Mouse (Mus musculus): ENCODE measurements around the gene Olfr1417.

Olfr1417 gene

DNA sequence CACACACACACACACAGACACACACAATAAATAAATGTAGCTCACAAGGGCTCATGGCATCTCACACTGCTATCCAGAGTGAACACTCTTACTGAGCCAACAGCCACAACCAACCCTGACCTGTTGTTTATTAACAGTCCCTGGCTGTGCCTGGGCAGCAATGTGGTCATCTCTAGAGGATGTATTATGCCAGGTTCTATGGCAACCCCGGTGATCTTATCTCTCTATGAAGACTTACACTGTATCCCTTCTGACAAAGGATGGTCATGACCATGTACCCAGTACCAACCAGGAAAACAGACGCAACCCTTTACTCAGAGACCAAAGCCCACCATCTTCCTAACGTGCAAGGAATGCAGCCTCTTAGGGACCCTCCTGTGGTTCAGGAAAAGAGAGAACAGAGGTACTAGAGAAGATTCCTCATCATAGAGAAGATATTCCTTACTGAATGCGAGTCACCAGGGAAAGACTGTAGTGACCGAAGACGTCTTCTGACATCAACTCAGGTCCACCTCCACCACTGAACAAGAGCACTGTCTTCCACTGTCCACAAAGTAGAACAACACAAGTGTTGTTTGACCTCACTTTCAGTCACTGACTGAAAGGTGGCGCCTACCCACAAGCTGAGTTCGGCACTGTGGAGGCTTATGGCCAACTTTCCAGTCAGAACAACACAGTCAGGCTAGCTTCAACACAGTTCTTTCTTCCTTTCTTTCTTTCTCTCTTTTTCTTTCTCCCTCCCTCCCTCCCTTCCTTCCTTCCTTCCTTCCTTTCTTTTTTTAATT, 38.3 kb downstream of the Olfr1417 start:
- peak; percentile 26 for DNase-seq (ENCODE audit: low read depth, low spot score)
- no peaks in the 10 kb centered on the region for H3K27me3 ChIP-seq (ENCODE audit: control insufficient read depth, insufficient read depth, low read length, poor library complexity, severe bottlenecking)
- no peaks in the 10 kb centered on the region for H3K36me3 ChIP-seq (ENCODE audit: control insufficient read depth, insufficient read depth, low read length, poor library complexity, severe bottlenecking)

DNA sequence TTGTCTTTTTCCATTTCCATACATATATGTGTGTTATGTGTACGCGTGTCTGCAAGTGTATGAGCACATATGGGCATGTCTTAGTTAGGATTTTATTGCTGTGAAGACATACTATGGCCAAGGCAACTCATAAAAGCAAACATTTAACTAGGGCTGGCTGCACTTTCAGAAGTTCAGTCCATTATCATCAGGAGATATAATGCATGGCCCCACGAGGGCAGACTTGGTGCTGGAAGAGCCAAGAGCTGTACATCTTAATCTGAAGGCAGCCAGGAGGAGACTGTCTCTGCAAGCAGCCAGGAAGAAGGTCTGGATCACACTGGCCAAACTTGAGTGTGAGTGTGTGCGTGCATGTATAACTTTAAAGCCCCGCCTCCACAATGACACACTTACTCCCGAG, 44.6 kb downstream of the Olfr1417 start:
- Histone ChIP-seq H3K36me3 (ENCODE audit: control insufficient read depth, insufficient read depth, low read length, poor library complexity, severe bottlenecking) (no peaks in the 10 kb centered on the region), H3K27me3 (ENCODE audit: control insufficient read depth, insufficient read depth, low read length, poor library complexity, severe bottlenecking) (no peaks in the 10 kb centered on the region)
- no peak for DNase-seq (ENCODE audit: low read depth, low spot score)

DNA sequence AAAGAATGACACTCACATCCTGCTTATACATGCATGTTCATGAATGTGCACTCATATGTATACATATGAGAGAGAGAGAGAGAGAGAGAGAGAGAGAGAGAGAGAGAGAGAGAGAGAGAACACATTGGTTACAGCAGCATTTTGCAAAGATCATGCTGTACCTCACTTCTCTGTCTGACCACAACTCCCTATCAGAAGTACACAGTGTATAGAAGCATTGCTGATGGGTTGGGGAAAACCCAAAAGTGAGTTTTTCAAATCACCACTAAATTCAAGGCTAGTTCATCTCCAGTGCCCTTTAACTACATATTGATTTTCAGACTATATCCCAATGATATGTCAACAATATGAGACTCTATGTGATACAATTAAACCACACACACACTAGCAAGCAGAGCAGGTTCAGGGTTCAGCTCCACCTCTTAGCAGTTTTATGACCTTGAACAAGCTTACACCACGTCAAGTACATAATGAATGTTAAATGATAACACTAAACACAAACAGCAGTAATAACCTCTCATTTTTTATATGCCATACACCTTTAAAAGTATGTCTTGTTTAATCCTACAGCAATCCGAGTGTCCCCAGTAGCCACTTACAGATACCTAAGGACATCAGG, 45.2 kb downstream of the Olfr1417 start:
- Histone ChIP-seq H3K36me3 (ENCODE audit: control insufficient read depth, insufficient read depth, low read length, poor library complexity, severe bottlenecking) (no peaks in the 10 kb centered on the region), H3K27me3 (ENCODE audit: control insufficient read depth, insufficient read depth, low read length, poor library complexity, severe bottlenecking) (no peaks in the 10 kb centered on the region)
- DNase-seq (ENCODE audit: low read depth, low spot score) = no peak

DNA sequence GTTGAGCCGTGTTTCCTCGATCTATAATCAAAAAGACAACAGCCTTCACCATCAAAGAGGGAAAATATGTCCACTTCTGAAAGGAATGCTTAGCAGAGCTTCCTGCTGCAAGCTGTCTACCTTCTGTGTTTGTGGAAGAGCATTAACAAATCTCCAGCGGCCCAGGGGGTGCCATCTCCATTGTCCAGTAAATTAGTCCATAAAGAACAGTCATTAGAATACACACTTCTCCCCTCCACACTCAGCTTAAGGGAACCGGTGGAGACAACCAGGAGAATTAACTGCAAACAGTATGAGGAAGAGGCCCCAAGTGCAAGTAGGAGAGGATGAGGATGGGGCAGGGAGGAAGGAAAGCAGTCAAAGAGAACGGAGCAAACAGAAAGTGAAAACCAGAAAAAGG, 47.2 kb downstream of the Olfr1417 start:
- Histone ChIP-seq H3K36me3 (ENCODE audit: control insufficient read depth, insufficient read depth, low read length, poor library complexity, severe bottlenecking) (no peaks in the 10 kb centered on the region), H3K27me3 (ENCODE audit: control insufficient read depth, insufficient read depth, low read length, poor library complexity, severe bottlenecking) (no peaks in the 10 kb centered on the region)
- no peak for DNase-seq (ENCODE audit: low read depth, low spot score)

DNA sequence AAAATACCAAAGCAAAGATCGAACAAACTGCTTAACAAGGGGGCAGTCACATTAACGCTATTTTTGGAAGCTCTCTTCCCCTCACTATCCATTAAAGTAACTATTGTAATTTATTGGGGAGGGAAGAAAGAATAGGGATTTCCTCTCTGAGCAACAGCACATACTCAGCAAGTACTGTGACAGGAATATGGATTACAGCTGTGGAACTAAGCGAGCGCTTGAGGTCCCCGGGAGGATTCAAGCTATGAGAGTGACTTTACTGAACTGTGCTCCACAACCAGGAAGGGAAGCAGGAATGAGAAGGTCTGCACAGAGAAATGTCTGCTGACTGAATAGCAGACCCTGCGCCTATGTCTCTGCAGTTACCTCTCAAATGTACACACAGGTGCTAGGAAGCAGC, 50.1 kb downstream of the Olfr1417 start:
- no peak for DNase-seq (ENCODE audit: low read depth, low spot score)
- H3K36me3 ChIP-seq (ENCODE audit: control insufficient read depth, insufficient read depth, low read length, poor library complexity, severe bottlenecking) = no peaks in the 10 kb centered on the region
- no peaks in the 10 kb centered on the region for H3K27me3 ChIP-seq (ENCODE audit: control insufficient read depth, insufficient read depth, low read length, poor library complexity, severe bottlenecking)

DNA sequence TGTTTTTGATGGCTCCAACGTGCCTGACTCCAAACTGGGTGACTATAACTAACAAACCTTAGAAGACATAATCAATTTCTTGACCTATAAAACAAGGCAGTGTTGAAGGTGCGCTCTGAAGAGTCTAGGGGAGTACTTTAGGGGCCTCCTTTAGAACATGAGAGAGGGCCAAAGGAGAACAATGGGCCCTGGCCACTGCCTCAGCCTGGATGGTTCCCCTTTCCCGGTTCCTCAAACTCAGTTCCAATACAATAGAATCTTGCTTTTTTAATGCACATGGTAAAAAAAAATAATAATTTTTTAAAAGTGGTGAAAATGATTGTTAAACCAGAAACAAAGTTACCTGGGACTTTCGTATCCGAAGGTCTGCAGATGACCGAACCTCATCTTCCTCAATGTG, 51.2 kb downstream of the Olfr1417 start:
- H3K36me3 ChIP-seq (ENCODE audit: control insufficient read depth, insufficient read depth, low read length, poor library complexity, severe bottlenecking) = no peaks in the 10 kb centered on the region
- DNase-seq (ENCODE audit: low read depth, low spot score) = no peak
- no peaks in the 10 kb centered on the region for H3K27me3 ChIP-seq (ENCODE audit: control insufficient read depth, insufficient read depth, low read length, poor library complexity, severe bottlenecking)

DNA sequence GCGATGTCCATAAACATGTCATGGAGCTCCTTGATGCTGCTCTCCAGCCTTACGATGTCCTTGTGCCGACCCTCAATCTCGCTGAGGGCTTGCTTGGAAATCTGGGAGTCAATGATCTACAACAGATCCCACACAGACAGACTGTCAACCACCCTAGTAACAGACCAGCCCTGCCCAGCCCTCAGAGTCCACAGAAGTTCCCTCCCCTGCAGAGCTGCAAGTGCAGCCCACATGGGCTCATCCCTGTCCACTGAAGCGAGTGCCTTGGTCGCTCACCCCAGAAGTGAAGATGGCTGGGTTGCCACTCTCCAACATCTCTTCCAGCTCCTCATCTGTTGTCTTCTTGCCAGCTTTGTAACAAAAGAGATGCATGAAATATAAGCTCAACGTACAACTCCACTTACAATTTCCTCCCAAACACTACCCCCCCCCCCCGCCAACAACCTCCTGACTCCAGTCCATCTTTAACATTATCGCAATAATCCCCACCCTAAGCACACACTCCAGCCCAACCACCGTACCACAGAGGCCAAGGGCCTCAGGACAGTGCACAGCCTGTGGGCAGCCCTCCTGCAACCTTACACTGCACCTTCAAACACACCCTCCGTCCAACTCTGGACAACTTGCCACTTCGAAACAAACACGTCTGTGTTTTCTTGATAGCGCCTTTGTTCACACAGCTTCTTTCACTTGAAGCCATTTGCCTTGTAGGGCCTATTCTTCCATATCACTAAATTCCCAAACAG, 53.4 kb downstream of the Olfr1417 start:
- no peaks in the 10 kb centered on the region for H3K27me3 ChIP-seq (ENCODE audit: control insufficient read depth, insufficient read depth, low read length, poor library complexity, severe bottlenecking)
- DNase-seq (ENCODE audit: low read depth, low spot score) = no peak
- H3K36me3 ChIP-seq (ENCODE audit: control insufficient read depth, insufficient read depth, low read length, poor library complexity, severe bottlenecking) = no peaks in the 10 kb centered on the region

DNA sequence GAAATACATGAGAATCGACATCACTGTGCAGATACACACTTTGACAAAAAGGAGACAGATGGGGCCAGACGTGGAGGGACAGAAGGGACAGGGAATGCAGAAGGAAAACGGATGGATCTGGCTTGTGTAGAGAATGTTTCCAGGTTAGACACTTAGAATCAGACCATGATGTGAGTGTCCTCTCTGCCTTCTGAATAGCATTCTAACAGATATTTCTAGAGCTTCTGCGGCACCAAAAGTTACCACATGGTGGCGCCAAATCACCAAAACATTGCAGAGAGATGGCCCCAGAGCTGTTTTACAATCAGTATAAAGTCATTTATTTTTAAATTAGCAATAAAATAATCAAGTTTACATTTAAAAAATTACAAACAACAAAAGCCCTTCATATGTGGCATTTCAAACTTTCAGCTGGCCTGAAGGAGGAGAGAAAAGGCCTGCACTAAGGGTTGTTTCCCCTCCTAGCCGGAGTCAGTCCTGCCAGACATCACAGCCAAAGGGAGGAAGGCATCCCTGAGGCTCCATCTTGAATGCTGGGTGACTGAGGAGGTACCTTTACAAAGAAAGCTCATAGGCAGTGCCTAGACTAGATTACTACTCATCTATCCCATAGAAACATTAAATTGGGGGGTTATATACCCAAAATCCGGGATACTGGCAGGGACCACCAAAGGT, 61.7 kb downstream of the Olfr1417 start:
- peaks cover 5% of the 10 kb centered on the region; the same call in 1 of the 2 replicates for H3K36me3 ChIP-seq (ENCODE audit: control insufficient read depth, insufficient read depth, low read length, poor library complexity, severe bottlenecking)
- H3K27me3 ChIP-seq (ENCODE audit: control insufficient read depth, insufficient read depth, low read length, poor library complexity, severe bottlenecking) = no peaks in the 10 kb centered on the region
- peak; percentile 79 for DNase-seq (ENCODE audit: low read depth, low spot score)
